Mouse (Mus musculus): Measurements from ENCODE around the gene Stard13.

Gene Stard13

GRCm38 (mm10) chr5:151060476-151060875 lies 173.2 kb downstream of the Stard13 start:
- in situ Hi-C loops (cut with MboI, MseI) = no loop called here

DNA sequence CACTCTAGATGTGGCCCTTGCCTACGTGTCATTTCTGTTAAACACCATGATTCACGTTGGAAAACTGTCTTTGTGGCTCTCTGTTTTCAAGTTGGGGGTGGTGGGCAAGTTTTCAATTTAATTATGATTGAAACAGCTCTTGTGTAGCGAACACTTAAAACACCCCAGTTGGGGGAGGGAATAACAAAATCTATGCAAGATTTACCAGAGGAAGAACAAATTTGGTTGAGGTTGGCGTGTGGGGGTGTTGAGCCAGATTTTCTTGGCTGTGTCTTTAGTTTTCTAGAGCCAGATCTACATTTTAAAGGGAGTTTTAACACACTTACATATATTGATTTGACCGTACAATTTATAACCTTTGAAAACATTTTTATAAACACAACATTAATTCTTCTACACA lies 173.9 kb downstream of the Stard13 start:
- in situ Hi-C loops (cut with MboI, MseI) = loop anchor here (10.0 kb wide), 1 partner anchor 875 kb away; no protein-coding TSS in a partner anchor

GRCm38 (mm10) chr5:151059352-151059751 lies 174.3 kb downstream of the Stard13 start:
- in situ Hi-C loops (cut with MboI, MseI) = loop anchor here (10.0 kb wide), 1 partner anchor 875 kb away; no protein-coding TSS in a partner anchor

DNA sequence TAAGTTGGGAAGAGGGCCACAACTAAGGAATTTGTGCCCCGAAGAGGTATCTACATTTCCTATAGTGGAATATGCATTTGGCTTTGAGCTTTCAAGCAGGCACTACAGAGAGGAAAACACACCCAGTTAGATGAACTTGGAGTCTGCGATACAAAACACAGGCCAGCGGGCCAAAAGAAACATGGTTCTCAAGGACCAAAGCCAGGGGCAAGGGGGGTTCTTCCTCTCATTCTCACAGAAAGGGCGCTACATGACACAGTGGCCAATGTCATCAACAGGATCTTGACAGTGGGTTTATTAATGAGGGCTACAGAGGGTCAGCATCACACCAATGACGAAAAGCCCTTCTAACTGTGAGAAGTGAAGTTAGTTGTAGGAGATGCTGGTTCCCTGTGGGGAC lies 175.9 kb downstream of the Stard13 start:
- in situ Hi-C loops (cut with MboI, MseI) = loop anchor here (10.0 kb wide), 1 partner anchor 873 kb away; no protein-coding TSS in a partner anchor

GRCm38 (mm10) chr5:151056920-151057294 lies 176.7 kb downstream of the Stard13 start:
- in situ Hi-C loops (cut with MboI, MseI) = loop anchor here (10.0 kb wide), 1 partner anchor 872 kb away; no protein-coding TSS in a partner anchor

DNA sequence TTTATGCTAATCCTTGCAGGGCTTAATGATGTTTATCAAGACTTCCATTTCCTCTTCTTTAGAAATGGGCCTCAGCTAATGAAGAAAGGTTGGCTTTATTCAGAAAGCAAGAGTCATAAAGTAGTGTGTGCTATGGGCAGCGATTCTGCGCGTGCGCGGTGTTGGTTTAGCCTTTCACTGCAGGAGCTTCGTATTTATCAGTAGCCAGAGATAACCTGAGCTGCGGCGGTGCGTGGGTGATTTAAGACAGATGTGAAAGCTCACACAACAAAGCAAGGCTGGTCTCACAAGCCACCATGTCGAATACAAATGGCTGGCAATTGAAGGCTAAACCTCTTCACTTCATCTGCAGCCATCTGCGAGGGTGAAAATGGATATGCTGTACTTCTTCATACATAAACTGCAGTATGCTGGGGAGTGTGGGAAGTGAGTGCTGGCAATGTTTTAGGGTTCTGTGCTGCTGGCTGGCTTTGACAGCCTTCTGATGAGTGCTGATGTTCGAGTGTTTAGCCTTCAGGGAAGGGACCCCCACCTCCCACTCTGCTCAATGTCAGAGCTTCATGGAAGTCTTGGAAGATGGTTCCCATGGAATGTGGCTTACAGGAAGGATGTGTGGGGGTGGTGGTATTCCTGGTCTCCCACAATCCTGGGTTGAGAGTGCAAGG lies 177.2 kb downstream of the Stard13 start:
- in situ Hi-C loops (cut with MboI, MseI) = loop anchor here (10.0 kb wide), 1 partner anchor 872 kb away; no protein-coding TSS in a partner anchor

GRCm38 (mm10) chr5:151055426-151056090 lies 178.1 kb downstream of the Stard13 start:
- in situ Hi-C loops (cut with MboI, MseI) = loop anchor here (10.0 kb wide), 1 partner anchor 871 kb away; no protein-coding TSS in a partner anchor

- in situ Hi-C loops (cut with MboI, MseI) = loop anchor here (10.0 kb wide), 1 partner anchor 870 kb away; no protein-coding TSS in a partner anchor
Measured at GRCm38 (mm10) chr5:151054743-151055114, 178.9 kb downstream of the Stard13 start.

- in situ Hi-C loops (cut with MboI, MseI) = loop anchor here (10.0 kb wide), 1 partner anchor 869 kb away; no protein-coding TSS in a partner anchor
Measured at GRCm38 (mm10) chr5:151054100-151054742, 179.4 kb downstream of the Stard13 start.

GRCm38 (mm10) chr5:151053190-151053589 lies 180.4 kb downstream of the Stard13 start:
- in situ Hi-C loops (cut with MboI, MseI) = loop anchor here (10.0 kb wide), 1 partner anchor 868 kb away; no protein-coding TSS in a partner anchor

DNA sequence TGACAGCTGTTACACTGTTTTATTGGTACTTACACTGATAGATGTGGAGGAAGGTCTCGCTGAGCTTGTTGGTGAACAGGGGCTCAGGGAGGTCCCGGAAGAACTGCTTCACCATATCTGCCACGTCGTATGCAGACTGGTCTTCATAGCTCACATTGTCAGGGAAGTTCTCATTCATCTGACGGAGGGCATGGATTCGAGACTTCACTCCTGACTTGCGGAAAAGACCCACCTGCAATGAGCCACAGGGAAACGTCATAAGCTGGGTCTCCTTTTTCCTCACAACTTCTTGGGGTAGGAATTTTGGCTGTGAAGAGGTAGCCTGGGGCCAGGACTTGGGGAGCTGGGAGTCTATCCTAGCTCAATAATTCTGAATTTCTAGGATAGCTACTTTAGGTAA lies 181.3 kb downstream of the Stard13 start:
- in situ Hi-C loops (cut with MboI, MseI) = loop anchor here (10.0 kb wide), 1 partner anchor 868 kb away; no protein-coding TSS in a partner anchor

DNA sequence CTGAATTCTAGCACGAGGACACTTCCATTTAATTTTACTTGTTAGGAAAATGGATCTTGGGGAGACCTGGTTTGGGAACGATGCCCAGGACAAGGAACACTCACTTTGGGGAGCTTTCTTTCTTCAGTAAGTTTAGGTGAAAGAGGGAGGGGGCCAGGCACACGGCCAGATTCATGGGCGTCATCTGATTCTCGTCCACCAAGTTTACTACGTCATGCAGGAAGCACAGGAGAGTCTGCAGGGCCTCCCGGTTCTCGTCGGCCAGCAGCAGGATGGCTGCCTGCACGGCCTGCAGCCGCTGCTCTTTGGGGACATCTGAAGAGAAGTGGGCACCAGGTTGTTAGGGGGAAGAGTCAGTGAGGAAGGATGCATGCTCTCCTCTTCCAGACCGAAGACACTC lies 186.1 kb downstream of the Stard13 start:
- in situ Hi-C loops (cut with MboI, MseI) = no loop called here

- in situ Hi-C loops (cut with MboI, MseI) = no loop called here
Measured at GRCm38 (mm10) chr5:151046917-151047316, 186.7 kb downstream of the Stard13 start.

GRCm38 (mm10) chr5:151046131-151046530 lies 187.5 kb downstream of the Stard13 start:
- in situ Hi-C loops (cut with MboI, MseI) = no loop called here

DNA sequence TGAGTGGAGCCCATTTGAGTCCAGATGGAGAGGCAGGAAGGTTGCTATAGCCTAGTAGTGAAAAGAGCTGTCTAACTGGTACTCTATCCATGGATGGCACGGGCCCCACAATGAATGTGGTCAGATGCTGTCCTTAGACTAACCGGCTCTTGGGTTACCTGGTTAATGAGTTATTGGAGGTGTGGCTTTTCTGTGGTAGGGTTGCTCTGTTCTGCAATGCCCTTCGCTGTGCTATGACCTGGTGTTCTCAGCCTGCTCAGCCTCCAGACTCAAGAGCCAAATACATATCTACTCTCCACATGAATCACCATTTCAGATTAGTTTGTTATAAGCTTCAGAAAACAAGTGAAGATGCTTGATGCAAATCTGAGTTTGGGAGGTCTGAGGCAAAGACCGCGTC lies 190.7 kb downstream of the Stard13 start:
- in situ Hi-C loops (cut with MboI, MseI) = no loop called here

DNA sequence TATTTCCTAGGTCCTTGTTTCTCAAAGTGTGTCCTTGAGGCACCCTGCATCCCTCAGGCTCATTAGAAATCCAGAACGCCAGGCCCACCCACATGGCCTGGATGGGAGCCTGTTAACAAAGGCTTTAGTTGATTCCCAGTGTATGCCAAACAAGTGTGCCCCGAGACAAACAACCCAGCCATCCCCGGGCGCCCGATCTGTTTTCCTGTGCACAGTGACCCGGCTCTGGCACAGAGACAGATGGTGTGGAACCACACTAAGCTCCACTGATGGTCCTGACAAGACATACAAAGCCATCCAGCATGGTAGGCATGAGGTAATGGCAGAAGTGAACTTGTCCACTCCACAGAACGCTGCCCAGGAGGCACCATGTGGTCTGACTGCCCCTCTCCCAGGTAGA lies 195.8 kb downstream of the Stard13 start:
- in situ Hi-C loops (cut with MboI, MseI) = no loop called here

DNA sequence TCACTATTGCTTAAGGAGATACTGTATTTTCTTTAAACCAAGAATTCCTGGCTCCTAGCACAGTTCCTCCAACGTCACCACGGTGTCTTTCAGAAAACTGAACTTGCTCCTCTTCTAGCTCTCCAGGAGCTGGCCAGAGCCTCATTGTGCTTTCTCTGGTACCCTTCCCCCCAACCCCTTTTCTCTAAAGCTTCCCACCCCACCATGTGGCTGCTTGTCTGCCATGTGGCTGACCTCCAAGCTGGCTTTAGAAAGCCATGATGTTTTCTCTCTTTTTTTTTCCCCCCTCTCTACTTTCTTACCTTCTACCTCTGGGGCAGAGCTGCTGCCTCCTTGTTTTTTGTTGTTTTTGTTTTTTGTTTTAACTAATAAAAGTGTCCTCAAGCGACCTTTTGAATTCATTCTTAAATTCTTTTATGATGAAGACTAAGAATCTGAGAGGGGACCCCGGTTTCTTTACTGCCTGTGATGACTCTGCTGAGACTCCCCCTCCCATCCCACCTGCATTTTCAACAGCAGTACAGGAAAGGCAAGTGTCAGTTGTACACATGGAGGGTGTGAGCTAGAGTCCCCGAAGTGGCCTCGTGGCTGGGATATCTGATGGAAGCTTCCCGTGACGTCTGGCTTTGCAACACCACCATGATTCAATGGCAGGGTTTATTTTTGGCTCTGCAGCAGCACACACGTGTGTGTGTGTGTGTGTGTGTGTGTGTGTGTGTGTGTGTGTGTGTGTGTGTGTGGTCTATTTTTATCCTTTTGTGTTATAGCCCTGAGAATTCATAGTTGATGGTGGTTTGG lies 198.7 kb downstream of the Stard13 start:
- in situ Hi-C loops (cut with MboI, MseI) = no loop called here

DNA sequence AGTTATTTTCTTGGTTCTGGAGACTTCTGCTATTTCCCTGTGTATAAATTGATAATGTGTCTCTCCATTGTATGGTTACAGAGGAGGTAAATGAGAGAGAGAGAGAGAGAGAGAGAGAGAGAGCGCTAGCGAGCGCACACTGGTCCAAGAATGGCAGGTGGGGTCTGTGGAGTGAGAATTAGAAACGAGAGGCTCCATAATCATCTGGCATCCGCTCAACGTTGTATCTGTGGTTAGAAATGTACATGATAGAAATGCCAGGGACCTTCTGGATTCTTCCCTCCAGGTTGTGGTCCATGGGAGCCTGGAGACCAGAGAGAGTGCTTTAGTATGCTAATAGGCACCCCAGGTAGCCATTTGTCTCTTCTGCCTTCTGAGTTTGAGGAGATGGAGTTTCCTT lies 204.7 kb downstream of the Stard13 start:
- in situ Hi-C loops (cut with MboI, MseI) = no loop called here

DNA sequence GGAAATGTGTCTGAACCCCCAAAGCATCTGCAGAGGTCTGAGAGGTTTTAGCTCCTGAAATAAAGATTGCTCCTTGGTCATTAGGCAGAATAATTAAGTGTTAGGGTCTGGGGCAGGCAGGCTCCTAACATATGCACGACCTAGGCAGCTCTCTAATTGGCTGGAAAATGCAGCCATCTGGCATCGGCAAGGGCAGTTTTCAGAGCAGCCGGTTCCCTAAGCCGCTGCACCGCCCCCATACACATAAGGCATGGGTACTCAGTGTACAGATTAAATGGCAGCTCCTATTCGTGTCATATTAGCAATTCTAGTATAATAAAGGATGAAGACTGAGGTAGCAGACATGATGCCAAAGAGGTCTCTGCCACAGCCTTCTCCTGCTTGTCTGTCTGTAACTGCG lies 206.5 kb downstream of the Stard13 start:
- in situ Hi-C loops (cut with MboI, MseI) = no loop called here

DNA sequence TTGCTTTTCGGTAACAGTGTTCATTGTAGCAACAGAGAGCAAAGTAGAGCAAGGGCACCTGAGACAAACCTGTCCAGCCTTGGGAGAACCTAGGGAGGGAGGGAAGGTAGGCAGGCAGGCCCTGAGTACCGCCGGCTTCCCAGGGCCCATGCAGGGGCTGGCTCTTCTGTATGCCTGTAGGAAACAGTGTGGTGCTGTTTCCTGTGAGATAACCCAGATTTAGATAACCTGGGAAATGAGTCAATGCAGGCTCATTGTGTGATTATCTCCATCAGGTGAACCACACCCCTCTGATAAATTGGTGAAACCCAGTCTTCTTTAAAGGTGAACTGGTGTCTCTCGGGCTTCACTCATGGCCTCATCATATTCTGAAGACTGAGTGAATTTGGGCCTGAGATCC lies 207.6 kb downstream of the Stard13 start:
- in situ Hi-C loops (cut with MboI, MseI) = no loop called here

DNA sequence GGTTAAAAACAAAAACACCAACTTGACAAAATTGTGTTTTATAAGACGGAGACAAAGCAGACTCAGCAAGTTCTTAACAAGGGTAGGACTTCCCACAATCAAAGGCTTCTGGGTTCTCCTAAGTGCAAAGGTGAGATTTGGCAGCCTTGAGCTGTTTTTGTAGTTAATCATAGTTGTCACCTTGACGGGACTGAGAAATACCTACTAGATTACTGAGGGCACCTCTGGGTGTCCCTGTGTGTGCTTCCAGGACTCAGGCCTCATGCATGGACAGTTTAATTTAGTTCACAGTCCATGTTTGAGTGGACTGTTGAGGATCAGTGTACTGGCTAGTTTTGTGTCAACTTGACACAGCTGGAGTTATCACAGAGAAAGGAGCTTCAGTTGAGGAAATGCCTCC lies 209.2 kb downstream of the Stard13 start:
- in situ Hi-C loops (cut with MboI, MseI) = no loop called here

All from T-helper 2 cell (primary cell).